Comparison of ENCODE assay signal across 17 mouse cellular contexts in the genomic region with DNA sequence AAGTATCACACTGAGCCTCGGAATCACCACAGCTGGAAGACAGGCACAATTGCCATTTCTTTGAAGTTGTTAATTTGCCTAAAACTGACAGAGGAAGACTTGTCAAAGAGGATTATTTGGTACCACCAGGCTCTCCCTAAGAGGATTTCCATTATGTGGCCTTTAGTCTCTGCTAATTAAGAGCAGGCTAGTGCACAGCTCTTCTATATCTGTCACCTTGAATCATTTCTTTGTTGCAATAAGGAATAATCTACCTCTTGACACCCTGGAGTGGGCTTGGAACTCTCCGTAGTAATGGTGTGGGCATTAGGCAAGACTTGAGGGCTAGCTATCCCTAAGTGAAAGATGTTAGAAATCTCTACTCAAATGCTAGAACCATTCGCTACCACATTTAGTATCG.
"Had no signal": no experiment of that assay in that cellular context is flagged by ENCODE, and none has a peak within 500 bp of the region (broad histone marks: within the 10 kb centered on the region; RNA-seq: fewer than 3 reads in every experiment).

No protein-coding gene starts in this region.

- H3K27ac ChIP-seq: kidney, postnatal 0 days; limb, embryonic 15.5 days; liver, embryonic 12.5 days; lung, embryonic 15.5 days; macrophage; neural tube, embryonic 12.5 days; stomach, embryonic 15.5 days had no signal

- H3K4me1 ChIP-seq: limb, embryonic 15.5 days; liver, embryonic 12.5 days; lung, embryonic 15.5 days; megakaryocyte, embryonic 14.5 days; neural tube, embryonic 12.5 days; stomach, embryonic 15.5 days had no signal

- H3K9me3 ChIP-seq: limb, embryonic 15.5 days; liver, embryonic 12.5 days; lung, embryonic 15.5 days; neural tube, embryonic 12.5 days; stomach, embryonic 15.5 days had no signal

- ATAC-seq: liver, embryonic 12.5 days had no signal

- H3K27me3 ChIP-seq: limb, embryonic 15.5 days; liver, embryonic 12.5 days; lung, embryonic 15.5 days; megakaryocyte, embryonic 14.5 days; neural tube, embryonic 12.5 days; stomach, embryonic 15.5 days had no signal

- H3K4me2 ChIP-seq: limb, embryonic 15.5 days; liver, embryonic 12.5 days; lung, embryonic 15.5 days; neural tube, embryonic 12.5 days; stomach, embryonic 15.5 days had no signal

- H3K36me3 ChIP-seq: limb, embryonic 15.5 days; liver, embryonic 12.5 days; lung, embryonic 15.5 days; neural tube, embryonic 12.5 days; stomach, embryonic 15.5 days had no signal

- H3K9ac ChIP-seq: limb, embryonic 15.5 days; liver, embryonic 12.5 days; lung, embryonic 15.5 days; neural tube, embryonic 12.5 days; stomach, embryonic 15.5 days had no signal

- H3K4me3 ChIP-seq: limb, embryonic 15.5 days; liver, embryonic 12.5 days; lung, embryonic 15.5 days; megakaryocyte, embryonic 14.5 days; neural tube, embryonic 12.5 days; stomach, embryonic 15.5 days had no signal

- DNase-seq: kidney, adult 11 months; kidney, adult 9 months; kidney, postnatal 36 days; layer of hippocampus, adult 9-11 months; layer of hippocampus, postnatal 36 days; lung, postnatal 14 days; right cerebral cortex, postnatal 14 days; thymus, adult 2 months; thymus, postnatal 25 days had no signal
